Mouse (Mus musculus): Measurements from ENCODE around the gene Abhd14a.

DNA sequence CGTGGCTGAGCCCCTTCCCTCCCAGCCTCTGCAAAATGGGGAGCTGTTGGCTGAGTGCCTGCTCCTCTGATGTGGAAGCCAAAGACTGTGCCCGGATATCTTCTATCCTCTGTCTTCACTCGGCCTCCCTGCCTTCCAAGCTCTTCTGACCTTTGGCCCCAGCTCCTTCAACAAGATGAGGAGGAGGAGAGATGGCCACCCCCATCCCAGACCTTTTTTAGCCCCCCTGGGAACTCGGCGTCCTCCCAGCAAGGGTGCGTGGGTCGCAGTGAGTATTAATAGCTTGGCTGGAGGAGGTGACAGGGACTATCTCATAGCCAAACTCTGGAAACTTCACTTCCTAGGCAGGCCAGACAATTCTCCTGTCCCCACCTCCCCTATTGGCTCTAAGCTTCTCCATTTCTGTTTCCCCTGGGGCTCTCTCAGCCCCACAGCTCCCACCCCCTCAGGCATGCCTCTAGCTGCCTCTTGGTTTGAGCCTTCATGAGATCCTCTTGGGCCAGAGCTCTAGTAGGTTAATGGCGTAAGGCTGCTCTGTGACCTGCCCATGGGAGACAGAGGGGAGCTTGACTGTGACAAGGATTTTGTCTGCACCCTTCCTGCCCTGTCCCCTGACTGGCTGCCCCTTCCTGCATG, 40.9 kb downstream of the Abhd14a start:
- no peak for TF ChIP-seq TAL1 (IDR thresholded peaks at IDR 0.05; ENCODE audit: low read length)
- TF ChIP-seq GATA1 (IDR thresholded peaks at IDR 0.05; ENCODE audit: low read length) = no peak

Data from erythroblast, embryonic 14.5 days (primary cell).